Mouse (Mus musculus) thymus, adult 18-20 months (tissue): ENCODE measurements around the gene Vmn1r94.
"Not testable (repeated sequence)": the region's sequence is repeated elsewhere in the genome, so short reads cannot be mapped to it uniquely, and the experiment has no call there.

Experiments
- DNase-seq, 2 experiments: peaks; one replicate each; pipeline ENCODE4 v3.0.0; 2022; ENCODE audit warnings: mixed read lengths in 2 of 2

The Vmn1r94 gene

DNA sequence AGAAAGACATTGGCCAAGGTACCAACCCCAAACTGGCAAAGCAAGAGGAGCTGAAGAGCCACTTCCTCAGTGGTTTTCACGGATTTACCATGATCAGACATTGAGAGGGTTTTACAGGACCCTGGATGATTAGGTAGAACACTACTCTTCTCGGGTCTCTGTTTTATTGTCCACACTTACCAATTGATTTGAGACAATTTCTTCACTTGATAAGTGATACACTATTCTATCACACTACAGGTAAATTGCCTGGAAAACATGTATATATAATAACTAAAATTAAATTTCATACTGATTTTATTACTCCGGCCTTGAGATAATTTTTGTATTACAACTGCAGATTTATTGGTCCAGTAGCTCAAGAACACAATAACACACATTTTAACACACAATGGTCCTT is at the start of gene Vmn1r94:
Gene Vmn1r94, minus strand, starts transcription at position 101 of the 400 bp plus-strand sequence.
- not testable (repeated sequence) for DNase-seq

GRCm38 (mm10) chr7:20205507-20205906 is 37.3 kb upstream of the Vmn1r94 start, which contains the start of gene Gm6164:
TSS of gene Gm6164 (minus strand) at chr7:20205607.
- not testable (repeated sequence) for DNase-seq

DNA sequence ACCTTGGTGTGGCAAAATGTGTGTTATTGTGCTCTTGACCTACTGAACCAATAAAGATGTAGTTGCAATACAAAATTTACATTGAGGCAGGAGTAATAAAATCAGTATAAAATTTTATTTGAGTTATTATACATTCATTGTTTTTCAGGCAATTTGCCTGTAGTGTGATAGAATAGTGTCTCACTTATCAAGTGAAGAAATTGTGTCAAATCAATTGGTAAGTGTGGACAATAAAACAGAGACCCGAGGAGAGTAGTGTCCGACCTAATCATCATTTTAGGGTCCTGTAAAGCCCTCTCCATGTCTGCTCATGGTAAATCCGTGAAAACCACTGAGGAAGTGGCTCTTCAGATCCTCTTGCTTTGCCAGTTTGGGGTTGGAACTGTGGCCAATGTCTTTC is 25.2 kb upstream of the Vmn1r94 start, which contains the start of gene Vmn1r95:
Gene Vmn1r95, plus strand, starts transcription at position 301 of the 400 bp plus-strand sequence.
- DNase-seq = not testable (repeated sequence)

DNA sequence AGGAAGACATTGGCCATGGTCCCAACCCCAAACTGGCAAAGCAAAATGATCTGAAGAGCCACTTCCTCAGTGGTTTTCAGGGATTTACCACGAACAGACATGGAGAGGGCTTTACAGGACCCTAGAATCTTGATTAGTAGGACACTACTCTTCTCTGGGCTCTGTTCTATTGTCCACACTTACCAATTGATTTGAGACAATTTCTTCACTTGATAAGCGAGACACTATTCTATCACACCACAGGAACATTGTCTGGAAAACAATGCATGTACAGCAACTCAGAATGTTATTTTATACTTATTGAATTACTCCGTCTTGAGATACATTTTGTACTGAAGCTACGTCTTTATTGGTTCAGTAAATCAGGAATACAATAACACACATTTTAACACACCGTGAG is 29.2 kb downstream of the Vmn1r94 start, which contains the start of gene Vmn1r93:
Gene Vmn1r93, minus strand, starts transcription at position 101 of the 400 bp plus-strand sequence.
- DNase-seq = not testable (repeated sequence)

- not testable (repeated sequence) for DNase-seq
These were observed 45.7 kb downstream of the Vmn1r94 start, which contains the start of gene Gm16442 for GRCm38 (mm10) chr7:20122479-20122878. TSS of gene Gm16442 (minus strand) at chr7:20122579.
